Mouse (Mus musculus): Measurements from ENCODE around the gene Tmem62. TPM values are rescaled to one million over a fixed set of nuclear protein-coding genes. Genes with fewer than 3 reads are reported as not detected.
A peak's percentile ranks its signal among the peaks of the same experiment; 100 is the strongest.
"Not testable (repeated sequence)": the region's sequence is repeated elsewhere in the genome, so short reads cannot be mapped to it uniquely, and the experiment has no call there.

Gene Tmem62
- total RNA-seq, 2 experiments from 2014 or later: 2.9 to 4.2 TPM

- DNase-seq: not testable (repeated sequence)
Observed at GRCm38 (mm10) chr2:120996607-120997006, 19.8 kb downstream of the Tmem62 start.

- DNase-seq: no peak
Observed at GRCm38 (mm10) chr2:120998863-120999262, 22.0 kb downstream of the Tmem62 start.

- DNase-seq: no peak
Observed at GRCm38 (mm10) chr2:121003586-121003985, 26.8 kb downstream of the Tmem62 start.

- no peak for DNase-seq
Observed at GRCm38 (mm10) chr2:121004018-121004811, 27.4 kb downstream of the Tmem62 start.

GRCm38 (mm10) chr2:121006986-121007385 is 30.2 kb downstream of the Tmem62 start:
- DNase-seq: no peak

- DNase-seq: peak; percentile 88
Observed at GRCm38 (mm10) chr2:121007925-121008663, 31.3 kb downstream of the Tmem62 start, which contains the start of gene Ccndbp1. TSS of gene Ccndbp1 (plus strand) at chr2:121008403.

- no peak for DNase-seq
Observed at GRCm38 (mm10) chr2:121008664-121009007, 31.8 kb downstream of the Tmem62 start.

GRCm38 (mm10) chr2:121009071-121009677 is 32.4 kb downstream of the Tmem62 start:
- DNase-seq: no peak

GRCm38 (mm10) chr2:121012676-121013075 is 35.9 kb downstream of the Tmem62 start:
- no peak for DNase-seq

- no peak for DNase-seq
Observed at GRCm38 (mm10) chr2:121015507-121015906, 38.7 kb downstream of the Tmem62 start.

GRCm38 (mm10) chr2:121016226-121016625 is 39.4 kb downstream of the Tmem62 start:
- DNase-seq: no peak

GRCm38 (mm10) chr2:121017151-121017550 is 40.3 kb downstream of the Tmem62 start:
- no peak for DNase-seq

GRCm38 (mm10) chr2:121022918-121023317 is 46.1 kb downstream of the Tmem62 start:
- no peak for DNase-seq

- no peak for DNase-seq
Observed at GRCm38 (mm10) chr2:121036733-121037341, 60.0 kb downstream of the Tmem62 start, which contains the start of gene Epb42. TSS of gene Epb42 (minus strand) at chr2:121037072.

- not testable (repeated sequence) for DNase-seq
Observed at GRCm38 (mm10) chr2:121038851-121039250, 62.0 kb downstream of the Tmem62 start.

- DNase-seq: no peak
Observed at GRCm38 (mm10) chr2:121039382-121039781, 62.6 kb downstream of the Tmem62 start.

- no peak for DNase-seq
Observed at GRCm38 (mm10) chr2:121041098-121041497, 64.3 kb downstream of the Tmem62 start.

- DNase-seq: no peak
Observed at GRCm38 (mm10) chr2:121045653-121046052, 68.8 kb downstream of the Tmem62 start.

GRCm38 (mm10) chr2:121052176-121052575 is 75.4 kb downstream of the Tmem62 start:
- no peak for DNase-seq

- DNase-seq: no peak
Observed at GRCm38 (mm10) chr2:121054060-121054459, 77.2 kb downstream of the Tmem62 start.

GRCm38 (mm10) chr2:121055915-121056314 is 79.1 kb downstream of the Tmem62 start:
- no peak for DNase-seq

Measured in gastrocnemius, postnatal 25 days (tissue).